Mouse (Mus musculus) bone marrow, adult 2 months (tissue): Measurements from ENCODE around the gene Zranb1.

Experiments used
- CTCF ChIP-seq: fragments of 200-500 bp; IDR thresholded peaks from 2 replicates; pipeline ENCODE4 v1.5.1; 2011; ENCODE audit warnings: low read length, control low read depth; ENCODE audit not compliant: control insufficient read depth, insufficient read depth
- POLR2A ChIP-seq: fragments of 200-500 bp; IDR thresholded peaks from 2 replicates; pipeline ENCODE4 v1.6.1; 2011; ENCODE audit warnings: low read depth, mild to moderate bottlenecking, control low read depth, low read length, borderline replicate concordance; ENCODE audit not compliant: control insufficient read depth

DNA sequence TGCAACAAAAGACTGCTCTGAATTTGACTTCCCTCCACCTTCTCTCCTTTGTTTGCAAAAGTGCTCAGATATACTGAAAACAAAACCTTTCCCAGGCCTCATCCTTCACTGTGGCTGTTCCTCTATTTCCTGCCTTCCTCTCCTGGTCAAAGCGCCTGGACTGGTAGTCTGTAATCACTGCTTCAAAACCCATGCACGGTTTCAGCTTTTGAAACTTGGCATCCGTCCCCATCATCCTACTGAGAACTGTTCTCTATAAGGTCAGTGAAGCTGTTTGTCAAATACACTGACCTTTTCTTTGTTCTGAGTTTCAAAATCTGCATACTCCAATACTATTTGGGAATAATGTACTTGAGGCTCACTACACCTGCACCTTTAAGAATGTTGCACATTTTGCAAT is 3.7 kb upstream of the Zranb1 start:
- TF ChIP-seq CTCF (no peak), POLR2A (no peak)
